Mouse (Mus musculus): Measurements from ENCODE around the gene Ndufs8.

- TF ChIP-seq CTCF (IDR thresholded peaks at IDR 0.05; ENCODE audit: low read depth): no peak
- no peak for TF ChIP-seq EP300 (IDR thresholded peaks at IDR 0.05; ENCODE audit: low read depth)
Measured at GRCm38 (mm10) chr19:3904363-3904675, 8.3 kb downstream of the Ndufs8 start.
